Mouse (Mus musculus): Measurements from ENCODE around the gene Rptor. TPM values are rescaled to one million over a fixed set of nuclear protein-coding genes. Genes with fewer than 3 reads are reported as not detected.

Rptor gene
- total RNA-seq, 4 experiments from 2014 or later: 59.2 to 68.7 (median 63.5) TPM

GRCm38 (mm10) chr11:119733657-119733990 lies 130.9 kb downstream of the Rptor start:
- DNase-seq (ENCODE audit: low spot score in 2 of 2): no peak

- no peak for DNase-seq (ENCODE audit: low spot score in 2 of 2)
Measured at GRCm38 (mm10) chr11:119735152-119735551, 132.4 kb downstream of the Rptor start.

DNA sequence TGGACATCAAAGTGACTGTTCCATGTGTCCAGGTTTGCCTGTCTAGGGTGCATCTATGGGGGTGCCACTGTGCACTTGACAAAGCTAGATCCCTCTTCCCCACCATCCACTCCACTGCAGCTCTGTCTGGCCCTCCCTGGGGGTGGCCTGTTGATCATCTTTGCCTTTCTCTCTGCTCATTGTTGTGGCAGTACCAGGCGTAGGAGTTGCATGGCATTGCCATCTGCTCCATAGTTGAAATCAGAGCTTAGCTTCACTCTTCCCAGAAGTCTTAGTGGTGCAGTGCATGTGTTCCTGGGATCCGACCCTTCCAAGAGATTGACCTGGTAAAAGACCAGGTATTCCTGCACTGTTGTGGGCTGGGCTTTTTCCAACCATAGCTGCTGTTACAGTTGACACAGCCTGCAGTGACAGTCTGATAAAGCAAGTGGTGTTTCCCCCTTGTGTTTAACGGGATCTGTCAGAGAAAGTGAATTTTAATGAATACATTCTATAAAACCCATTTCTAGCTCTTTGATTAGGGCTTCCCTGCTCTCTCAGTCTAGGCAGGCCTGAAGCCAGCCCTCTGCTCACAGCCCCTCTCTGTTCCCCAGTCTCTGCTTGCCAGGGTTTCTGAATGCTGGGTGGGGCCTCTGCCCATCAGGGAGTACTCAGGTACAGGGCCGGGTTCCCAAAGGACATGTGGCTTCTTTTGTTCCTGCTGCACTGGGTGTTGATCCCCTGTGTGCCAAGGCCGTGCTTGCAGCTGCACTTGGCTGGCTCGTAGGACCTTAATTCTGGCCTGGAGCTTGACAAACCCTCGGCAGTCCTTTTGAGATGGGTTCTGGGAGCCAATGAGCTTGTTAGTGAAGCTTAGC lies 136.5 kb downstream of the Rptor start:
- peak; percentile 58 to 63 for DNase-seq (ENCODE audit: low spot score in 2 of 2)

DNA sequence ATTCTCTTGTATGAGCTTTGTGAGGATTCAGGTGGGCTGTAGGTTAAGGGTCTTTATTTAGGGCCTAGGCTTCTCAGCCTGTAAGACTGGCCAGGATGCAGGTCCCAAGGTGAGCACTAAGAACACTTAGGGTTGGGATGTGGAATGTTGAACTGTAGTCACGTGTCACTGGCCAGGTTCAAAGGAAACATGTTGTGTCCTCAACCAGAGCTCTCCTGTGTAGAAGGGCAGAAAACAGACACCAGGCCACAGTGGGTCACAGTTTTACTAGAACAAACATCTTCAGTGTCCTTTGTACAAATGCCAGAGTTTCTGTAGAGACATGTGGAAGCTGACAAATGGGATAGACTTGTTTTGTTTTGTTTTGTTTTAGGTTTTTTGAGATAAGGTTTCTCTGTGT lies 138.7 kb downstream of the Rptor start:
- no peak for DNase-seq (ENCODE audit: low spot score in 2 of 2)

DNA sequence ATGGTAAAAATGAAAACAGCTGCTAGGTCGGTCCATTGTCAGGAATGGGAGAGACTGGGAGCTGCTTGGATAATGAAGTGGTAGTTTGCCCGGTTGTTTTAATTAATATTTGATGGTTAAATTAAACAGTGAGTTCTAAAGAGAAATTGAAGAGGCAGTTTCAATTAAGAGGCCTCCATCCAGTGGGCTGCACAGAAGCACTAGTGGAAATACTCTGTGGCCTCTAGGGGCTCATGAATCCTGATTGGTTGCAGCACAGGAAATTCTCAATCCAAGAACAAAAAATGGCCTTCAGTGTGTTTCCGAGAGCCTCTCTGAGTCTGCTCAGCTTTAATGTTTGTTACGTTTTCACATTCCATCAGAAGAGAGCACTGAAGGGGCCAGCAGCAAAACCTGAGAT lies 141.7 kb downstream of the Rptor start:
- no peak for DNase-seq (ENCODE audit: low spot score in 2 of 2)

DNA sequence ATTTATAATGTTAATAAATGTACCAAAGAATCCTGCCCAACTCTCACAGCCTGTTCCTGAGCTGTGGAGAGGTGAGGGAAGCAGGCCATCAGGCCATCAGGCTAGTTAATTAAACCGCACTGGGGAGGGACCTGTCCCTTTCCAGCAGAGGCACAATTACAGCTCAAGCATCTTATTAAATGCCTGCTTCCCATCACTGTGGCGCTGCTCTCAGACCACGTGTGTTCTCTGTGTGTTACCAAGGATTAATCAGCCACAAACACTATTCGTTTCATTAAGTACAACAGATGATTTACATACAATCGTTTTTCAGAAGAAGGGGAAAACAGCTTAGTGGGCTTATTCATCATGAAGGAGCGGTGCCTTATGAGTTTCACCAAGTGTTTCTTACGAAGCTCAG lies 142.6 kb downstream of the Rptor start:
- no peak for DNase-seq (ENCODE audit: low spot score in 2 of 2)

- DNase-seq (ENCODE audit: low spot score in 2 of 2): no peak
Measured at GRCm38 (mm10) chr11:119754459-119754858, 151.8 kb downstream of the Rptor start.

DNA sequence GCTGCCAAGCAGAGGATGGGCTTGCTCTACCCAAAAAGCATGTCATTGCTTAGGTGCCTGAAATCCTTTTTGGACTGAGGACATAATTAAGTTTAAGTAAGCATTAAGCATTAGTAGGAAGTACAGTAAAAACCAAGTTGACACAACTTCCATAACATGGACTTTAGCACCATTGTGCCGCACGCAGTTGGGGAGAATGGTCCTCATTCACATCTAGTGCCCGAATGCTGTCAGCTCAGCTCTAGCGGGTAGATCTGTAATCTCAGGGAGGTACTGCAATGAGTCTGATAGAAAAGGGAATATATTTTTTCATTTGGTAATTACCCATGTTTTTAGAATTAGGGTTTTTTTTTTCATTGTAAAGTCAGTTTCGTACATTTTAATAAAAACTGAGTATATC lies 155.5 kb downstream of the Rptor start:
- no peak for DNase-seq (ENCODE audit: low spot score in 2 of 2)

DNA sequence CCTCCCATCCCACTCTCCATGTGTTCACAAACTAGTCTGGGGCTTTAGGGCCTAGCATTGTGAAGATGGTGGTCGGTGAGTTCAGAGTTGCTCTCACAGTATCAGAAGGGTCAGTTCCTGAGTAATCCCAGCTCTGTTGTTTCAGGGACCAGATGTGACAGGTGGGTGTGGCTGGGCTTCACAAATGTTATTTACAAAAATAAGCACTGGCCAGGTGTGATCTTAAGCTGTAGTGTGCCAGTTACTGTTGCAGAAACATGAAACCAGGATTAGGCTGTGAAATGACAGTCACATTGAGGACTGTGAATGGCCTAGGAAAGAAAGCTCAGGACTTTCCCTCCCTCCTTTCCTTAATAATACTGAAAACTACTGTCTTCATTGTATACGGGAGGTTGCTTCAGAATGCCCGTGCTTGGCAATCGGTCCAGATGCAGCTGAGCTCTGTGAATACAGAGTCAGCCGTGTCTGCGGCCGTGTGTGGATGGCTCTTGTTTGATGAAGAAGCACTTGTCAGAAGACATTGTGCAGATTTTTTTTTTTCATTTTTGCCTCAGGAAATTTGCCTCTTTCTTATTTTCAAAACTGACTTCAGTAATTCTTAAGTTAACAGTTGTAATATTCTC lies 156.1 kb downstream of the Rptor start:
- DNase-seq (ENCODE audit: low spot score in 2 of 2): peak in 1 of 2 experiments; percentile 30

GRCm38 (mm10) chr11:119762911-119763310 lies 160.2 kb downstream of the Rptor start:
- no peak for DNase-seq (ENCODE audit: low spot score in 2 of 2)

- DNase-seq (ENCODE audit: low spot score in 2 of 2): no peak
Measured at GRCm38 (mm10) chr11:119766023-119766422, 163.3 kb downstream of the Rptor start.

GRCm38 (mm10) chr11:119766782-119767459 lies 164.2 kb downstream of the Rptor start:
- DNase-seq (ENCODE audit: low spot score in 2 of 2): no peak

- DNase-seq (ENCODE audit: low spot score in 2 of 2): no peak
Measured at GRCm38 (mm10) chr11:119767525-119767924, 164.8 kb downstream of the Rptor start.

DNA sequence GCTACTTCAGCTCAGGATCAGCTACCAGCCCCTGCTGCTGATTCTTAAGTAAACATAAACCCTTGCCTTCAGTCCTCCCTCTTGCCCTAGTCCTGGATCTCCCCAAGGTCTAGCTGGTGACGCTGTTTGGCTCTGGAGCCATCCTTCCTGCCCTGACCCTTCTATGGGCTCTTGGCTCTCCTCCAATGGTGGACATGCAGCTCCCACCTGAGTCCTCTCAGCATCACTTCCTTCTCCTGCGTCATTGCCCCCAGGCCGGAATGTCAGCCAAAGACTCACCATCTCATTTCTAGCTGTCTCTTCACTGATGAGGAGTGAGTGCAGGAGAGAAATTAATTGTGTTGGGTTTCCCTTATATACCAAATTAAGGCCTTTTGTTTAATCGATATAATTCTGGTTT lies 165.8 kb downstream of the Rptor start:
- DNase-seq (ENCODE audit: low spot score in 2 of 2): no peak

GRCm38 (mm10) chr11:119769666-119770065 lies 167.0 kb downstream of the Rptor start:
- DNase-seq (ENCODE audit: low spot score in 2 of 2): no peak

GRCm38 (mm10) chr11:119770985-119771384 lies 168.3 kb downstream of the Rptor start:
- no peak for DNase-seq (ENCODE audit: low spot score in 2 of 2)

DNA sequence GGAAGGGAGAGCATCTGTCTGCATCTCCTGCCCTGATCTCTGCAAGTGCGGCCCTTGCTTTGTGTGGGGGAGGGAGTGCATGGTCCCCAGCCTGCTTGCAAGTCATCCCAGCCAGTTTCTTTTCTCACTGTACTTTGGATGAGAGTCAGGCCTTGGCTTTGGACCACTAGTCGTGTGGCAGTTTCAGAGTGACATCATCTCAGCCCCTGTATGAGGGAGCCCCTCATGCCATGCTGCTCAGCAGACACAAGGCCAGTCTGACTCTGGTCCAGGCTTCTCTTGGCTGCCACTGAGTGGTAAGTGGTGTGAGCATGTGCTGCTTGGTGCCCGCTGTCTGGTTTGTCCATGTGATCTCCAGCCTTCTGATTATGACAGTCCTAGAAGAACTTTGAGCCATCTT lies 170.2 kb downstream of the Rptor start:
- no peak for DNase-seq (ENCODE audit: low spot score in 2 of 2)

- no peak for DNase-seq (ENCODE audit: low spot score in 2 of 2)
Measured at GRCm38 (mm10) chr11:119775076-119775760, 172.5 kb downstream of the Rptor start.

- no peak for DNase-seq (ENCODE audit: low spot score in 2 of 2)
Measured at GRCm38 (mm10) chr11:119777236-119777635, 174.5 kb downstream of the Rptor start.

- DNase-seq (ENCODE audit: low spot score in 2 of 2): no peak
Measured at GRCm38 (mm10) chr11:119777872-119778271, 175.2 kb downstream of the Rptor start.

- DNase-seq (ENCODE audit: low spot score in 2 of 2): no peak
Measured at GRCm38 (mm10) chr11:119780290-119780689, 177.6 kb downstream of the Rptor start.

DNA sequence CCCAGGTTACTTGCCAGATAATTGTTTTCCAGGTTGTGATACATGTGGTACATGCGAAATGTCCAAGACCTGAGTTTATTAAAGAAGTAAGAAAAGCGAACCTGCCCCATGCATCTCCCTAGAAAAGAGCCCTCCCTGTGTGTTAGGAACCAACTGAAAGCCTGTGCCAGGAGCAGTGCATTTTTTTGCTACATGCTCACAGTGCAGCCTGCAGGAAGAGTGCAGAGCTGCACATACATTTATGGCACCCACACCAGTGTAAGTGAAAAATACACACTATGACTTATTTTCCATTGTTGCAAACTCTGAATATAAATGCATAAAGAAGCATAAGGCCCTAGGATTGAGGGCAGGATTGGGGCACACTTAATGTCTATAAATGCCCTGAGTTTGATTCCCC lies 178.5 kb downstream of the Rptor start:
- no peak for DNase-seq (ENCODE audit: low spot score in 2 of 2)

Data from layer of hippocampus, adult 8-10 months (tissue).